Mouse (Mus musculus) right cerebral cortex, adult 2 months (tissue): ENCODE measurements around the gene Trpc1.

ENCODE experiments used
- DNase-seq, 2 experiments: peaks; one replicate each; pipeline ENCODE4 v3.0.0; 2021 to 2022; ENCODE audit warnings: low spot score in 2 of 2

Gene Trpc1

DNA sequence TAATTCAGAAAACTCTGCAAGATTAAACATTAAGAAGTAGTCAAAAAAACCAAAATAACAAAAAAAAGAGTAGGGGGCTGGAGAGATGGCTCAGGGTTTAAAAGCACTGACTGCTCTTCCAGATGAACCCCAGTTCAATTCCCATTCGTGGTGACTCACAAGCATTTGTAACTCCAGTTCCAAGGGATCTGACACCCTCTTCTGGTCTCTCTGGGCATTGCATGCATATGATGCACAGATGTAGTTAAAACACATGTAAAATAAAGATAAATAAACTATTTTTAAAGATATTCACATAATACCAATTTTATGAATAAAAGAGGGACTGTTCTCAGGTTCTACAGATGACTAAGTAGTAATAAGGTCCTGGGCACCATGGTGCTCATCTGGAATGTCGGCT lies 52.4 kb downstream of the Trpc1 start:
- DNase-seq: peak; percentile 39 to 63

- no peak for DNase-seq
These were observed 53.6 kb downstream of the Trpc1 start for GRCm38 (mm10) chr9:95696581-95696980.

GRCm38 (mm10) chr9:95695023-95695422 lies 55.2 kb downstream of the Trpc1 start:
- no peak for DNase-seq

GRCm38 (mm10) chr9:95694526-95694925 lies 55.6 kb downstream of the Trpc1 start:
- no peak for DNase-seq

GRCm38 (mm10) chr9:95693528-95694100 lies 56.6 kb downstream of the Trpc1 start:
- DNase-seq: no peak

GRCm38 (mm10) chr9:95692823-95693222 lies 57.4 kb downstream of the Trpc1 start:
- no peak for DNase-seq

GRCm38 (mm10) chr9:95688064-95688463 lies 62.1 kb downstream of the Trpc1 start:
- DNase-seq: no peak

DNA sequence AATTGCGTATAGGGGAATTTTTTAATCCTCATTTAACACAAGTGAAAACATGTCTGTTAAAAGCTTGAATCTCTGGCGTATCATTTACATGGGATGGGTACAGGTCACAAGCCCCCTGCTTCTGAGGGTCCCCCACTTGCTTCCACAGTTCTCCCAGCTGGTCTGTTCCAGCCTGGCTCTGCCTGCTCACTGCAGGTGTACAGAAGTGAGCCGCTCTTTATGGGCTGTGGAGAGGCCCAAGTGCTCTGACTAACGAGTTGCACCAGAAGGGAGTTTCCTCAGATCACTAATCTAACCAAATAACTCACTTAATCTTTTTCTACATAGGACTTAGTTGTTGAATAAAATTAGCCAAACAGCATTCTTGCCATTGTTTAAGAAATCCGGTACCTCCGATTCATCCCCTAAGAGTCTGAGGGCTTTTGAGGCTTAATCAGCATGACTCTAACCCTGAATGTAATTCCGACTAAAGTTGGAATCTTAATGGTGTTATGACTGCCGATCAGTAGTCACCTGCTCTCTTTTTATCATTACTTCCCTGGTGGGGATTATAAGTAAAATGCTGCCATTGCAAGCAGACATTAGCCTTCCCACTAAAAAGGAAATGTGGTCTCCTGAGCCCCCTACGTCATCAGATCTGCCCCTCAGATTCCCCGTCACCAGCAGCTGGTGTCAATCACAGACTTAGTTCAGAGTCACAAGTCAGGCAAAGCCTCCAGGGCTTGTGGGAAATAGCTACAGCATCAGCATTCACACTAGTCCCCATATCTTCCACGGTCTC lies 64.3 kb downstream of the Trpc1 start:
- DNase-seq: no peak

- no peak for DNase-seq
These were observed 69.5 kb downstream of the Trpc1 start for GRCm38 (mm10) chr9:95680691-95681090.

GRCm38 (mm10) chr9:95679966-95680365 lies 70.2 kb downstream of the Trpc1 start:
- no peak for DNase-seq

DNA sequence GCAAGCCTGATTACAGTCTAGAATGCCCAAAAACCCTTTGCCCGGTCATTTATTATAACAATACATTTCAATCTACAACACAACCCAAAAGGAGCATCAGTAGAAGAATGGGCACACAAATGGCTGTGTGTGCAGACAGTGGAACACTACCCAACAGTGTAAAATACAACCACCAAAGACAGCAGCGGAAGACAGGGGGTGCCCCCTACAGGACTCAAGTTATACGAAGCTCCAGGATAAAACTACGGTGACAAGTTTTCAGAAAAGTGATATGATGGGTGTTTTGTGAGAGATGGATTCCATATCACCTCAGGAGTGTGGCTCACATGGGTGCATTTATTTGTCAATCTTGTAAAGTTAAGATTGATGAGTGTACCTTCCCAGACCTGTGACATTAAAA lies 74.2 kb downstream of the Trpc1 start:
- DNase-seq: no peak

- peak in 1 of 2 experiments; percentile 24 for DNase-seq
These were observed 75.0 kb downstream of the Trpc1 start for GRCm38 (mm10) chr9:95675064-95675699.

DNA sequence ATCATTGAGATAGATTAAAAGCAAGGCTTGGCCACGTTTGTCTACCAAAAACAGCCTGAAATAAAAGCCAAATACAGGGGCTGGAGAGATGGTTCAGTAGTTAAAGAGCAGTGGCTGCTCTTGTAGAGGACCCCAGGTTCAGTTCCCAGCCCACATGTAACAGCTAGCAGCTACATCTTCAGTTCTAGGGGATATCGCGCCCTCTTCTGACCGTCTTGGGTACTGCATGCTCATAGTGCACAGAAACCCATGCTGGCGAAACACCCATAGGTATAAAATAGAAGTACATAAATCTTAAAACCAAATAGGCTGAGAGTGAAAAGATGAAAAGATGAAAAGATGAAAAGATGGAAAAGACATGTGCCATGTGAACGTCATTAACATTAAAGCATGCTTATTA lies 77.4 kb downstream of the Trpc1 start:
- no peak for DNase-seq

GRCm38 (mm10) chr9:95672331-95672730 lies 77.8 kb downstream of the Trpc1 start:
- no peak for DNase-seq

DNA sequence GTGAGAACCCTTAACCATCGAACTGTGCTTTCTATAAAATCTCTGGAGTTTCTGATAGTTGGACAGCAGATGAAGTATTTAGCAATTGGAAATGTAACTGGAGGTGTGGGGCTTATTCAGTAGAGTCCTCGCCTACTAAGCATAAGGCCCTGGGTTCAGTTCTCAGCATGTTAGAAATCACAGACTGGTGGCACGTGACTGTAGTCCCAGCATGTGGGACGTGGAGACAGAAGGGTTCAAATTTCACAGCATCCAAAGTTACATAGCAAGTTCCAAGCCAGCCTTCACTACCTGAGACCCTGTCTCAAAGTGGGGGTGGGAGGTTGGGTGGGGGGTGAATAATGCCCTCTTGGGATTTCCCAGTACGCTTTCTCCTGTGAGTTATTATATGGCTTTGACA lies 81.9 kb downstream of the Trpc1 start:
- no peak for DNase-seq

DNA sequence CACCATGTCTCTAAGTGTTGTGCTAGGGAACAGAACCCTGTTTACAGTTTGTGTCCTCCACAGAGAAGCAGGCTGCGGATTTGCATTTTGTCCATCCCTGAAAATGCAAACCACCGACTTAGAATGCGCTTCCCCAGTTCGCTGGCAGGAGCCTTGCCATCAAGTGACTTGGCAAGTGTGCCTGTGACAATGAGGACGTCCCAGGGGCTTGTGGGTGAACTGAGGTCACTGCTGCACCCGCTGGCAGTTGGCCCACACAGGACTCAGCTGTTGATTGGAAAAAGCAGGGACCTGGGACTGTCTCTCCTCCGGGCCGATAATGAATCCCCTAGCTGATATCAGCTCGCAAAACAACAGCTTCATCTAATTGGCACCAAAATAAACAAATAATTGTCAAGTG lies 82.3 kb downstream of the Trpc1 start:
- peak; percentile 17 to 37 for DNase-seq

DNA sequence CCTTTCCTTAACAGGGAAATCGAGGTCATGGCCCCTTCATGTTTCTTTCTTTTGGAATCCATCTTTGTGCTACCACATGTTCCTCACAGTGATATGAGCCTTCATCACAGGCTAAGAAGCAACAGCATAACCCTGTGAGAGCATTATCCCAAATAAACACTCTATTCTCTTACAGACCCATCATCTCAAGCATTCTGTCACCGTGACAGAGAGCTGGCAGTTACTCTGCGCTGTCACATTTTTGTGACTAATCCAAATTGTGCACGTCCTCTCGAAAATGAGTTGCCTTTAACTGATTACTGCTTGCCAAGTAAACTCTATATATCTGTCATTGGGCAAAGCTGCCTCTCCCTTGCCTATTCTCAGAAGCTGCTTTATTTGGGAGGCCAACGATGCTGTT lies 84.3 kb downstream of the Trpc1 start:
- DNase-seq: no peak

DNA sequence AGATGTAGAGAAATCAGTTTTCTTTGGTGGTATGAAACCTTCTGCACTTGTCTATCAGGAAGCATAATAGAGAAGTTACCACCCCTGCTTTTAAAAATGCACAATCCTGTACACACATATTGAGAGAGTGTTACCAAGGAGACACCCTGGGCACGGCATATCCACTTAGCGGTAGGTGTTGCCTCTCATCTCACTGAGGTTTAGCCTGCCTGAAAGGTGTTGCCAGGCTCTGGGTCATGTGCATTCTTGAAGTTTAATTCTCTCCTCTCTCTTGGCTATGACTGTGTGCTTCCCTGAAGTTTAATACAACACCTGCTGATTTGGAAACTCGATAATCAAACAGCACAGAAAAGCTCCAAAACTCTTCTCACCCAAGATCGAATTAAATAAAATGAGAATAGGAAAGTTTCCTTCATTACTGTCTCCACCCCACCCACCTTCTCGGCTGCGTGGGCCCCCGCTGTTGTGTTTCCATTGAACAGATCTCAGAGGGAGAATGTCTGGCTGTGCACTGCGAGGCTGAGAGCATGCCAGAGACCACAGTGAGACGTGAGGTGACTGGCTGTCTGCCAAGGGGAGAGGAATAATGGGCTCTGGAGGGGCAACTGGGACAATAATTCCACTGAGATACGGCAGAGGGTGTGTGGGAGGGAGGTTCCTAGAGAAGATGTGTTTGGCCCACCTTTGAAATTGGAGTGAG lies 85.7 kb downstream of the Trpc1 start:
- DNase-seq: peak; percentile 48 to 60

GRCm38 (mm10) chr9:95657941-95658340 lies 92.2 kb downstream of the Trpc1 start:
- DNase-seq: no peak
